Mouse (Mus musculus) retina, adult 2 months (tissue): ENCODE measurements around the gene Fkbp15.

ENCODE experiments used
- DNase-seq: peaks from one replicate; pipeline ENCODE4 v3.0.0-alpha.2; 2012; ENCODE audit warnings: low read depth, low spot score

Gene Fkbp15

GRCm38 (mm10) chr4:62318294-62318693 is 42.1 kb downstream of the Fkbp15 start:
- DNase-seq: no peak

GRCm38 (mm10) chr4:62316456-62316855 is 43.9 kb downstream of the Fkbp15 start:
- DNase-seq: no peak

- DNase-seq: no peak
These were observed 45.8 kb downstream of the Fkbp15 start for GRCm38 (mm10) chr4:62314516-62314915.

GRCm38 (mm10) chr4:62313641-62314211 is 46.6 kb downstream of the Fkbp15 start:
- DNase-seq: no peak

GRCm38 (mm10) chr4:62312821-62313220 is 47.5 kb downstream of the Fkbp15 start:
- DNase-seq: no peak

GRCm38 (mm10) chr4:62308406-62308805 is 51.9 kb downstream of the Fkbp15 start:
- no peak for DNase-seq

GRCm38 (mm10) chr4:62306840-62307239 is 53.5 kb downstream of the Fkbp15 start:
- DNase-seq: no peak

GRCm38 (mm10) chr4:62306301-62306700 is 54.0 kb downstream of the Fkbp15 start:
- no peak for DNase-seq

GRCm38 (mm10) chr4:62303288-62303687 is 57.1 kb downstream of the Fkbp15 start:
- no peak for DNase-seq

GRCm38 (mm10) chr4:62302795-62303194 is 57.6 kb downstream of the Fkbp15 start:
- DNase-seq: no peak

- no peak for DNase-seq
These were observed 60.3 kb downstream of the Fkbp15 start for GRCm38 (mm10) chr4:62300001-62300400.

- DNase-seq: no peak
These were observed 62.8 kb downstream of the Fkbp15 start for GRCm38 (mm10) chr4:62297280-62298130.

GRCm38 (mm10) chr4:62294741-62295140 is 65.6 kb downstream of the Fkbp15 start:
- no peak for DNase-seq

GRCm38 (mm10) chr4:62293219-62293861 is 67.0 kb downstream of the Fkbp15 start:
- DNase-seq: no peak

- DNase-seq: no peak
These were observed 67.7 kb downstream of the Fkbp15 start for GRCm38 (mm10) chr4:62292461-62293180.

GRCm38 (mm10) chr4:62290816-62291505 is 69.4 kb downstream of the Fkbp15 start:
- no peak for DNase-seq

GRCm38 (mm10) chr4:62289226-62289625 is 71.1 kb downstream of the Fkbp15 start:
- peak; percentile 84 for DNase-seq

GRCm38 (mm10) chr4:62286992-62287900 is 73.1 kb downstream of the Fkbp15 start:
- no peak for DNase-seq

- DNase-seq: peak; percentile 70
These were observed 73.9 kb downstream of the Fkbp15 start for GRCm38 (mm10) chr4:62286257-62286991.

GRCm38 (mm10) chr4:62285576-62285975 is 74.8 kb downstream of the Fkbp15 start:
- no peak for DNase-seq
